Mouse (Mus musculus): Measurements from ENCODE around the gene Ggn. TPM values are rescaled to one million over a fixed set of nuclear protein-coding genes. Genes with fewer than 3 reads are reported as not detected.
A peak's percentile ranks its signal among the peaks of the same experiment; 100 is the strongest.

The Ggn gene
- polyA plus RNA-seq, 2 experiments, result 0.03 TPM; not detected in 1

GRCm38 (mm10) chr7:29162294-29162693, 7.7 kb upstream of the Ggn start:
- Histone ChIP-seq H3K4me2 (ENCODE audit: low read depth) (no peak overlapping the region), H3K9me3 (ENCODE audit: control insufficient read depth, low read length) (no peaks in the 10 kb centered on the region), H3K4me3 (ENCODE audit: insufficient read depth in 1 of 2, low read depth in 2 of 2, low read length in 2 of 2) (no peak overlapping the region), H3K36me3 (replicated peaks; ENCODE audit: control insufficient read depth, insufficient read depth, low read depth) (no peaks in the 10 kb centered on the region), H3K9ac (replicated peaks) (no peak overlapping the region), H3K4me1 (replicated peaks; ENCODE audit: control insufficient read depth in 2 of 2, insufficient read depth in 2 of 2, low read length in 1 of 2) (peaks cover 0 to 4% of the 10 kb centered on the region in 2 experiments; a peak in 2 of 4 replicates), H3K27me3 (ENCODE audit: control insufficient read depth, insufficient read depth, low read length) (peaks cover 7% of the 10 kb centered on the region), H3K27ac (no peak overlapping the region)
- TF ChIP-seq CTCF (IDR thresholded peaks at IDR 0.05; ENCODE audit: low read depth) (no peak), EP300 (IDR thresholded peaks at IDR 0.05; ENCODE audit: low read depth) (no peak)
- ATAC-seq (ENCODE audit: insufficient read depth) (no peak), DNase-seq (ENCODE audit: low read depth in 3 of 3, low spot score in 3 of 3) (no peak)
- 56% methylated on average over 5 of the region's 5 CpGs for WGBS (ENCODE audit: insufficient replicate concordance)

DNA sequence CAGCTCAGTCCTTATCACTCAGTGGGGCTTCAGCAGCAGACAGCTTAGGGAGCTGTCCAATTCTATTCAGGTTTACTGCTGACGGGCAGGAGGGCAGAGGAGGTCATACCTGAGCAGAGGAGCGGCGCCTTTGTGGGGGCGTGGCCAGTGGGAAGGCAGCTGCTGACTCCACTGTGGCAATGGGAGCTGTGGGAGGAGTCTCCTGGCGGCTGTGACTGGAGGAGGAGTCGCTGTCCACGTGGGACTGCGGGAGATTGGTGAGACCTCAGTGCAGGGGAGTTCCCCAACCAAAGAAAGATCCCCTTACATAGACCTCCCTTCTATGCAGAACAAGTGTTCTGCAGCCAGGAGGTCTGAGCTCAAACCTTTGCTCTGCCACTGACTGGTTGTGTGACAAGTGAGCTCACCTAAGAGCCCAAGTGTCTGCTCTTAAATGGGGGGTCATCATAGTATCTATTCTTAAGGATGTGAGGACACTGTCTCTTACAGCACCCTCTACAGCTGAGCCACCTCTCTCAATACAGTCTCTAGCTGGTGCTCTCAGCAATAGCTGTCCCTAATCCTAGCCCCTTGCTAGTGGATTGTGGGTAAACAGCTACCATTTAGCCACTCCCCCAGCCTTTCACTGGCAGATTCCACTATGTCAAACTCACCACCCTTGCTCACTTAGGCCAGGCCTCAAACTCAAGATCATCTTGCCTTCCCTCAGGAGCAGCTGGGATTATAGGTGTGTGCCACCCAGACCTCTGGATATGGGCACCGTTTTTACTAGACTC, 7.1 kb upstream of the Ggn start:
- 16% methylated on average over 9 of the region's 9 CpGs for WGBS (ENCODE audit: insufficient replicate concordance)
- peak; percentile 58; the same call in 1 of the 2 replicates for ATAC-seq (ENCODE audit: insufficient read depth)
- Histone ChIP-seq H3K36me3 (replicated peaks; ENCODE audit: control insufficient read depth, insufficient read depth, low read depth) (no peaks in the 10 kb centered on the region), H3K9me3 (ENCODE audit: control insufficient read depth, low read length) (no peaks in the 10 kb centered on the region), H3K4me2 (ENCODE audit: low read depth) (peak overlapping the region; percentile 6; the same call in 1 of the 2 replicates), H3K27me3 (ENCODE audit: control insufficient read depth, insufficient read depth, low read length) (peaks cover 11% of the 10 kb centered on the region), H3K4me3 (ENCODE audit: insufficient read depth in 1 of 2, low read depth in 2 of 2, low read length in 2 of 2) (no peak overlapping the region), H3K27ac (no peak overlapping the region), H3K4me1 (replicated peaks; ENCODE audit: control insufficient read depth in 2 of 2, insufficient read depth in 2 of 2, low read length in 1 of 2) (peaks cover 0 to 4% of the 10 kb centered on the region in 2 experiments; a peak in 2 of 4 replicates), H3K9ac (replicated peaks) (no peak overlapping the region)
- DNase-seq (ENCODE audit: low read depth in 3 of 3, low spot score in 3 of 3), result peak in 2 of 3 experiments; percentile 33 to 46
- TF ChIP-seq CTCF (IDR thresholded peaks at IDR 0.05; ENCODE audit: low read depth), result no peak
- no peak for TF ChIP-seq EP300 (IDR thresholded peaks at IDR 0.05; ENCODE audit: low read depth)

DNA sequence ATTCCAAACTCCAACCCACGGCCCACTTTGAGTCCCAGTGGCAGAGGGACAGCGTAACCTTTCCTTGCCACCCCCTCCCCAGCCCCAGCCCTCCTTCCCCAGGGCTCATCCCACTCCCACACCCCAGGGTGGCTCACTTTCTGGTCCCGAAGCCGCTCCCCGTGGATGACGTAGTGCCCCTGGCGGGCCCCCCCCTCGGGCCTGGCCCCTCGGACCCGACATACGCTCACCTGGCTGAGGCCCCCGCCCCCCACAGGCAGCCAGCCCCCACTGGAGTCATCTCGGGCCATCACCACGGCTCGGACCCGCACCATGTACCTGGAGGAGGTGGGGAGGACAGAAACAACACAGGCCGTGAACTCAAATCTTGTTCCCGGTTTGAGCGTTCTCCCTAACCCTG, 2.4 kb upstream of the Ggn start:
- 47% methylated on average over 19 of the region's 19 CpGs for WGBS (ENCODE audit: insufficient replicate concordance)
- ATAC-seq (ENCODE audit: insufficient read depth), result no peak
- no peak for TF ChIP-seq CTCF (IDR thresholded peaks at IDR 0.05; ENCODE audit: low read depth)
- no peak for TF ChIP-seq EP300 (IDR thresholded peaks at IDR 0.05; ENCODE audit: low read depth)
- H3K4me2 ChIP-seq (ENCODE audit: low read depth), result no peak overlapping the region
- H3K9ac ChIP-seq (replicated peaks), result no peak overlapping the region
- no peaks in the 10 kb centered on the region for H3K9me3 ChIP-seq (ENCODE audit: control insufficient read depth, low read length)
- H3K27ac ChIP-seq, result no peak overlapping the region
- no peak overlapping the region for H3K4me3 ChIP-seq (ENCODE audit: insufficient read depth in 1 of 2, low read depth in 2 of 2, low read length in 2 of 2)
- H3K4me1 ChIP-seq (replicated peaks; ENCODE audit: control insufficient read depth in 2 of 2, insufficient read depth in 2 of 2, low read length in 1 of 2), result peaks cover 2 to 9% of the 10 kb centered on the region in 2 experiments; a peak in 3 of 4 replicates
- no peaks in the 10 kb centered on the region for H3K36me3 ChIP-seq (replicated peaks; ENCODE audit: control insufficient read depth, insufficient read depth, low read depth)
- no peak for DNase-seq (ENCODE audit: low read depth in 3 of 3, low spot score in 3 of 3)
- H3K27me3 ChIP-seq (ENCODE audit: control insufficient read depth, insufficient read depth, low read length), result peaks cover 49% of the 10 kb centered on the region

DNA sequence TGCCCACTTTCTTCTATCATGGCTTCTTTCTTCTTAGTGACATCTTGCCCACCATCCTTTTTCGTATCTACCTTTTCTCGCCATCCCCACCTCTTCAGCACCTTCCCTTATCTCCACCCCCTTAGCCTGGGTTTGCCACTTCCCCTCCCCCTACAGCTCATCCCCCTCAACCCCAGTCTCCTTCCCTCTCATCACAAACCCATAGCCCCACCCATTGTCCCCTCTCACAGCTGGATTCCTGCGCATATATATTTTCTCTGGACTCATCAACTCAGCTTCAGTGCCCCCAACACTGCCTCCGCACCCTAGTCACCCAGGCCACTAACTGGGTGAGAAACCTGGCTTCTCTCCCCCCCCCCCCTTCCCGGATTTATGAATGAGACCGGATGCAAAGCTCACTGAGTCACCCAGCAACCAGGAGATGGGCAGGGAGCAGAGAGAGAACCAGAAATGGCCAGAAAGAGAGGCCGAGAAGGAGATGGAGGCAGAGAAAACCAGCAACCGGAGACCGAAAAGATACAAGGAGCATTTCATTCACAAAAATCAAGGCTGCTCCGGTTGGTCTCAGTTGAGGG, 1.8 kb upstream of the Ggn start:
- H3K9ac ChIP-seq (replicated peaks), result no peak overlapping the region
- no peak for DNase-seq (ENCODE audit: low read depth in 3 of 3, low spot score in 3 of 3)
- WGBS (ENCODE audit: insufficient replicate concordance), result 11% methylated on average over 10 of the region's 10 CpGs
- H3K4me3 ChIP-seq (ENCODE audit: insufficient read depth in 1 of 2, low read depth in 2 of 2, low read length in 2 of 2), result no peak overlapping the region
- H3K27ac ChIP-seq, result no peak overlapping the region
- H3K36me3 ChIP-seq (replicated peaks; ENCODE audit: control insufficient read depth, insufficient read depth, low read depth), result no peaks in the 10 kb centered on the region
- H3K4me1 ChIP-seq (replicated peaks; ENCODE audit: control insufficient read depth in 2 of 2, insufficient read depth in 2 of 2, low read length in 1 of 2), result peaks cover 2 to 6% of the 10 kb centered on the region in 2 experiments; a peak in 2 of 4 replicates
- H3K27me3 ChIP-seq (ENCODE audit: control insufficient read depth, insufficient read depth, low read length), result peaks cover 54% of the 10 kb centered on the region
- H3K9me3 ChIP-seq (ENCODE audit: control insufficient read depth, low read length), result no peaks in the 10 kb centered on the region
- no peak overlapping the region for H3K4me2 ChIP-seq (ENCODE audit: low read depth)
- no peak for TF ChIP-seq CTCF (IDR thresholded peaks at IDR 0.05; ENCODE audit: low read depth)
- no peak for TF ChIP-seq EP300 (IDR thresholded peaks at IDR 0.05; ENCODE audit: low read depth)
- no peak for ATAC-seq (ENCODE audit: insufficient read depth)

DNA sequence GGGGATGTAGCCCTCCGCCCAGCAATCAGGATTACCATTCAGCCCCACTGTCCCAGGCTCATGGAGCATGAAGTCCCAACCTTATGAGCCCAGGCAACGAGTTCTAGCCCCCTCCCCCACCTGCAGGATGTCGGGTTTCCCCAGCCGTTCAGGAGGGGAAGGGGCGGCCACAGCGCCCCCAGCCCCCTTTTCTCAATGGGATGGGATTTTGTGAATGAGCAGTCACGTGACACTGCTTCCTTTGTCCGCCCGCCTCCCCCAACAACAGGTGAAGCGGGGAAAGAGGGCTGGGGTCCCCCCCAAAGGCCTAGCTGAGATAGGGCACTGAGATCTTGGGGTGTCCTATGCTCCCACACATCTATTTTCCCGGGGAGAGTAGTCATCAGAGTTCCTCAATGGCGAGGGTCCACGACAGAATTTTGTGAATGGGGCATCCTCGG, 1.2 kb upstream of the Ggn start:
- Histone ChIP-seq H3K4me1 (replicated peaks; ENCODE audit: control insufficient read depth in 2 of 2, insufficient read depth in 2 of 2, low read length in 1 of 2) (peaks cover 2 to 6% of the 10 kb centered on the region in 2 experiments; a peak in 1 of 4 replicates), H3K36me3 (replicated peaks; ENCODE audit: control insufficient read depth, insufficient read depth, low read depth) (peaks cover under 1% of the 10 kb centered on the region), H3K27me3 (ENCODE audit: control insufficient read depth, insufficient read depth, low read length) (peaks cover 54% of the 10 kb centered on the region), H3K9ac (replicated peaks) (no peak overlapping the region), H3K27ac (no peak overlapping the region), H3K4me2 (ENCODE audit: low read depth) (peak overlapping the region; percentile 61), H3K9me3 (ENCODE audit: control insufficient read depth, low read length) (no peaks in the 10 kb centered on the region), H3K4me3 (ENCODE audit: insufficient read depth in 1 of 2, low read depth in 2 of 2, low read length in 2 of 2) (peak overlapping the region; percentile 32 to 53; a peak in 2 of 4 replicates)
- DNase-seq (ENCODE audit: low read depth in 3 of 3, low spot score in 3 of 3) (no peak), ATAC-seq (ENCODE audit: insufficient read depth) (no peak)
- no peak for TF ChIP-seq EP300 (IDR thresholded peaks at IDR 0.05; ENCODE audit: low read depth)
- no peak for TF ChIP-seq CTCF (IDR thresholded peaks at IDR 0.05; ENCODE audit: low read depth)
- WGBS (ENCODE audit: insufficient replicate concordance), result 2% methylated on average over 14 of the region's 14 CpGs

Data from liver, embryonic 14.5 days (tissue).